Mouse (Mus musculus): ENCODE data around the gene Prune2.

DNA sequence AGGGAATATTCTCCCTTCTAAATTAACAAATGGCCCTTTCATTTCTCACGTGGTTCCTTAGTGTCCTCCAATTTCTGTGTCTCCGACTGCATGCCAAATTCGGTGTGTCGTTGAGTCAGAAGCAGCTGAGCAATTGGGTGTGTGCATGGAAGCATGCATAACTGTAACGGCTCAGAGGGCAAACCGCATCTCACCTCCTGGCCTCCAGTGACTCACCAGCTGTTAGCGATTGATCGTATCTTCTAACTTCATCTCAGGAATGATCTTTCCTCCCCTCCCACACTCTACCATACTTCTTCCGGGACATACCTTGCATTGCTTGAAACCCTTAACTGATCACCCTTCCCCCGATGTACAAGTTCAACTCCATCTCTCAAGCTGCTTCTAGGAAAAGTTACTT lies 300.9 kb downstream of the Prune2 start:
- TF ChIP-seq POLR2A (IDR thresholded peaks at IDR 0.05; ENCODE audit: extremely low read depth, insufficient read depth, low read length) (no peak), CTCF (IDR thresholded peaks at IDR 0.05; ENCODE audit: extremely low read depth, insufficient read depth, low read length) (no peak)
